Mouse (Mus musculus) kidney, embryonic 16.5 days (tissue): ENCODE measurements around the gene H1fx. TPM values are rescaled to one million over a fixed set of nuclear protein-coding genes. Genes with fewer than 3 reads are reported as not detected.
"Not testable (repeated sequence)": the region's sequence is repeated elsewhere in the genome, so short reads cannot be mapped to it uniquely, and the experiment has no call there.

Source experiments
- ATAC-seq: fragments of 200-750 bp; cut with Nextera tagmentation; 2 replicates; pipeline ENCODE4 v1.8.0; 2017; ENCODE audit warnings: moderate TSS enrichment; ENCODE audit not compliant: low FRiP score, low TSS enrichment
- H3K27ac ChIP-seq: fragments of 300-500 bp; sonication (generic); 2 replicates; pipeline ENCODE4 v1.5.1; 2014; ENCODE audit warnings: low read length
- H3K27me3 ChIP-seq: fragments of 300-500 bp; sonication (generic); 2 replicates; pipeline ENCODE4 v1.6.1; 2014; ENCODE audit warnings: low read length, control low read depth, mixed read lengths; ENCODE audit not compliant: insufficient read depth
- H3K36me3 ChIP-seq: fragments of 300-500 bp; sonication (generic); 2 replicates; pipeline ENCODE4 v1.6.1; 2014; ENCODE audit warnings: low read length, control low read depth, mixed read lengths; ENCODE audit not compliant: insufficient read depth
- H3K4me1 ChIP-seq: fragments of 300-500 bp; sonication (generic); 2 replicates; pipeline ENCODE4 v1.6.1; 2014; ENCODE audit warnings: low read length, control low read depth, mixed read lengths; ENCODE audit not compliant: insufficient read depth
- H3K4me2 ChIP-seq: fragments of 300-500 bp; sonication (generic); replicated peaks from 2 replicates; pipeline ENCODE4 v1.6.1; 2014; ENCODE audit warnings: low read depth, low read length
- H3K4me3 ChIP-seq: fragments of 300-500 bp; sonication (generic); 2 replicates; pipeline ENCODE4 v1.5.1; 2014; ENCODE audit warnings: mild to moderate bottlenecking, low read length
- H3K9ac ChIP-seq: fragments of 300-500 bp; sonication (generic); replicated peaks from 2 replicates; pipeline ENCODE4 v1.6.1; 2014; ENCODE audit warnings: low read length
- H3K9me3 ChIP-seq: fragments of 300-500 bp; sonication (generic); 2 replicates; pipeline ENCODE4 v1.6.1; 2016; ENCODE audit warnings: low read length, control low read depth
- WGBS: fragments of 180-500 bp; shearing (Covaris S2); extraction: QIAGEN DNeasy Blood & Tissue Kit; methylation state at CpG from one replicate; pipeline ENCODE4 v1.1.7; 2014; 5-methylcytosine and 5-hydroxymethylcytosine counted together
- polyA plus RNA-seq: library from polyadenylated mRNA; unstranded; fragments of >200 nt; fragmentation: Nextera tagmentation; extraction: Ambion mirVana; gene quantifications from 2 replicates; pipeline ENCODE4 v1.2.1, GENCODE M21; 2015

The H1fx gene
- 12.6 and 13.3 TPM in 2 replicates for polyA plus RNA-seq

GRCm38 (mm10) chr6:87981547-87982256 lies at the start of gene H1fx:
H1fx (minus strand) TSS chr6:87981637.
- Histone ChIP-seq H3K4me2 (peak within 1 kb of the TSS; percentile 67), H3K4me1 (peaks cover 19% of the 10 kb centered on the region), H3K36me3 (peaks cover 14% of the 10 kb centered on the region), H3K9me3 (no peaks in the 10 kb centered on the region), H3K9ac (peak within 1 kb of the TSS; percentile 94), H3K27ac (peak within 1 kb of the TSS; percentile 88), H3K27me3 (no peaks in the 10 kb centered on the region), H3K4me3 (peak within 1 kb of the TSS; percentile 96)
- under 1% methylated on average over 51 of the region's 55 CpGs for WGBS
- ATAC-seq, result peak; percentile 84

GRCm38 (mm10) chr6:88030432-88030831 lies 49.0 kb upstream of the H1fx start:
- H3K4me1 ChIP-seq, result no peaks in the 10 kb centered on the region
- no peaks in the 10 kb centered on the region for H3K9me3 ChIP-seq
- no peak overlapping the region for H3K27ac ChIP-seq
- peaks cover 4% of the 10 kb centered on the region; the same call in 1 of the 2 replicates for H3K36me3 ChIP-seq
- no peak for ATAC-seq
- WGBS, result 94% methylated on average over 2 of the region's 2 CpGs
- H3K27me3 ChIP-seq, result no peaks in the 10 kb centered on the region
- H3K9ac ChIP-seq, result no peak overlapping the region
- H3K4me3 ChIP-seq, result no peak overlapping the region
- H3K4me2 ChIP-seq, result no peak overlapping the region

GRCm38 (mm10) chr6:88027390-88027789 lies 46.0 kb upstream of the H1fx start:
- no peak for ATAC-seq
- 72% methylated on average over 5 of the region's 5 CpGs for WGBS
- no peaks in the 10 kb centered on the region for H3K27me3 ChIP-seq
- no peak overlapping the region for H3K4me3 ChIP-seq
- peaks cover 7% of the 10 kb centered on the region; the same call in 1 of the 2 replicates for H3K36me3 ChIP-seq
- H3K9me3 ChIP-seq, result no peaks in the 10 kb centered on the region
- no peak overlapping the region for H3K27ac ChIP-seq
- no peaks in the 10 kb centered on the region for H3K4me1 ChIP-seq
- H3K4me2 ChIP-seq, result no peak overlapping the region
- no peak overlapping the region for H3K9ac ChIP-seq

GRCm38 (mm10) chr6:88023316-88023890 lies 42.0 kb upstream of the H1fx start:
- 94% methylated on average over 10 of the region's 10 CpGs for WGBS
- H3K27me3 ChIP-seq, result no peaks in the 10 kb centered on the region
- H3K27ac ChIP-seq, result no peak overlapping the region
- no peak for ATAC-seq
- no peaks in the 10 kb centered on the region for H3K9me3 ChIP-seq
- no peak overlapping the region for H3K4me3 ChIP-seq
- no peaks in the 10 kb centered on the region for H3K4me1 ChIP-seq
- H3K9ac ChIP-seq, result no peak overlapping the region
- no peak overlapping the region for H3K4me2 ChIP-seq
- 0 out of 2 replicates have a peak, but pooled peaks cover 3% of the 10 kb centered on the region for H3K36me3 ChIP-seq

GRCm38 (mm10) chr6:88019154-88019553 lies 37.7 kb upstream of the H1fx start:
- Histone ChIP-seq H3K9me3 (no peaks in the 10 kb centered on the region), H3K4me2 (no peak overlapping the region), H3K27ac (no peak overlapping the region), H3K4me3 (no peak overlapping the region), H3K27me3 (no peaks in the 10 kb centered on the region), H3K9ac (no peak overlapping the region), H3K36me3 (0 out of 2 replicates have a peak, but pooled peaks cover 3% of the 10 kb centered on the region), H3K4me1 (no peaks in the 10 kb centered on the region)
- no peak for ATAC-seq
- 75% methylated on average over 2 of the region's 2 CpGs for WGBS

GRCm38 (mm10) chr6:88017821-88018220 lies 36.4 kb upstream of the H1fx start:
- 54% methylated on average over 4 of the region's 4 CpGs for WGBS
- no peak for ATAC-seq
- Histone ChIP-seq H3K9ac (no peak overlapping the region), H3K27me3 (no peaks in the 10 kb centered on the region), H3K4me2 (no peak overlapping the region), H3K4me3 (no peak overlapping the region), H3K4me1 (no peaks in the 10 kb centered on the region), H3K36me3 (no peaks in the 10 kb centered on the region), H3K27ac (no peak overlapping the region), H3K9me3 (no peaks in the 10 kb centered on the region)

GRCm38 (mm10) chr6:88015797-88016196 lies 34.4 kb upstream of the H1fx start:
- H3K9ac ChIP-seq, result no peak overlapping the region
- H3K9me3 ChIP-seq, result no peaks in the 10 kb centered on the region
- ATAC-seq, result no peak
- peaks cover 4% of the 10 kb centered on the region; the same call in 1 of the 2 replicates for H3K36me3 ChIP-seq
- 70% methylated on average over 2 of the region's 2 CpGs for WGBS
- no peaks in the 10 kb centered on the region for H3K27me3 ChIP-seq
- no peak overlapping the region for H3K4me2 ChIP-seq
- no peak overlapping the region for H3K4me3 ChIP-seq
- H3K27ac ChIP-seq, result no peak overlapping the region
- H3K4me1 ChIP-seq, result no peaks in the 10 kb centered on the region

- Histone ChIP-seq H3K27me3 (no peaks in the 10 kb centered on the region), H3K9ac (no peak overlapping the region), H3K36me3 (peaks cover 25% of the 10 kb centered on the region), H3K27ac (no peak overlapping the region), H3K9me3 (no peaks in the 10 kb centered on the region), H3K4me1 (no peaks in the 10 kb centered on the region), H3K4me2 (no peak overlapping the region), H3K4me3 (no peak overlapping the region)
- WGBS, result 87% methylated on average over 4 of the region's 4 CpGs
- no peak for ATAC-seq
Measured at GRCm38 (mm10) chr6:88013456-88013855, 32.0 kb upstream of the H1fx start.

- no peak overlapping the region for H3K9ac ChIP-seq
Measured at GRCm38 (mm10) chr6:88012601-88013000, 31.2 kb upstream of the H1fx start.

GRCm38 (mm10) chr6:88011106-88011505 lies 29.7 kb upstream of the H1fx start:
- H3K27ac ChIP-seq, H3K4me1 ChIP-seq, H3K4me2 ChIP-seq, H3K9me3 ChIP-seq, H3K4me3 ChIP-seq, H3K27me3 ChIP-seq, ATAC-seq, H3K9ac ChIP-seq: not testable (repeated sequence)
- 44% methylated on average over 1 of the region's 1 CpGs for WGBS
- H3K36me3 ChIP-seq, result peaks cover 46% of the 10 kb centered on the region

More at GRCm38 (mm10) chr6:88012601-88013000, 31.2 kb upstream of the H1fx start:
- Histone ChIP-seq H3K27ac (no peak overlapping the region), H3K4me2 (no peak overlapping the region), H3K4me3 (no peak overlapping the region), H3K9me3 (no peaks in the 10 kb centered on the region), H3K27me3 (no peaks in the 10 kb centered on the region), H3K4me1 (no peaks in the 10 kb centered on the region), H3K36me3 (peaks cover 33% of the 10 kb centered on the region)
- ATAC-seq, result no peak
- WGBS, result 79% methylated on average over 2 of the region's 2 CpGs
